Mouse (Mus musculus) kidney, adult 9 months (tissue): ENCODE results near the gene Cacna2d3.

ENCODE experiments used
- DNase-seq: peaks from one replicate; pipeline ENCODE4 v3.0.0; 2022

Gene Cacna2d3

GRCm38 (mm10) chr14:29382786-29383185 is 338.9 kb downstream of the Cacna2d3 start:
- DNase-seq: peak; percentile 74

GRCm38 (mm10) chr14:29366911-29367310 is 354.8 kb downstream of the Cacna2d3 start:
- peak; percentile 54 for DNase-seq

- no peak for DNase-seq
Observed at GRCm38 (mm10) chr14:29362448-29362847, 359.2 kb downstream of the Cacna2d3 start.

GRCm38 (mm10) chr14:29350627-29351026 is 371.0 kb downstream of the Cacna2d3 start:
- no peak for DNase-seq

- no peak for DNase-seq
Observed at GRCm38 (mm10) chr14:29341581-29341980, 380.1 kb downstream of the Cacna2d3 start.

- no peak for DNase-seq
Observed at GRCm38 (mm10) chr14:29340728-29341127, 380.9 kb downstream of the Cacna2d3 start.

- DNase-seq: no peak
Observed at GRCm38 (mm10) chr14:29334897-29335296, 386.8 kb downstream of the Cacna2d3 start.

- no peak for DNase-seq
Observed at GRCm38 (mm10) chr14:29334216-29334615, 387.4 kb downstream of the Cacna2d3 start.

GRCm38 (mm10) chr14:29324430-29324782 is 397.3 kb downstream of the Cacna2d3 start:
- DNase-seq: no peak

- DNase-seq: no peak
Observed at GRCm38 (mm10) chr14:29323718-29324429, 397.8 kb downstream of the Cacna2d3 start.

GRCm38 (mm10) chr14:29313431-29313830 is 408.2 kb downstream of the Cacna2d3 start:
- no peak for DNase-seq

- DNase-seq: no peak
Observed at GRCm38 (mm10) chr14:29305623-29306022, 416.0 kb downstream of the Cacna2d3 start.

GRCm38 (mm10) chr14:29296185-29296754 is 425.4 kb downstream of the Cacna2d3 start:
- no peak for DNase-seq

GRCm38 (mm10) chr14:29278901-29279300 is 442.8 kb downstream of the Cacna2d3 start:
- DNase-seq: no peak

GRCm38 (mm10) chr14:29278401-29278800 is 443.3 kb downstream of the Cacna2d3 start:
- DNase-seq: no peak

GRCm38 (mm10) chr14:29277701-29278100 is 444.0 kb downstream of the Cacna2d3 start:
- DNase-seq: no peak

GRCm38 (mm10) chr14:29273890-29274289 is 447.8 kb downstream of the Cacna2d3 start:
- no peak for DNase-seq

GRCm38 (mm10) chr14:29270541-29270940 is 451.1 kb downstream of the Cacna2d3 start:
- no peak for DNase-seq

- DNase-seq: no peak
Observed at GRCm38 (mm10) chr14:29269816-29270215, 451.8 kb downstream of the Cacna2d3 start.

- no peak for DNase-seq
Observed at GRCm38 (mm10) chr14:29268609-29269008, 453.1 kb downstream of the Cacna2d3 start.

- DNase-seq: peak; percentile 12
Observed at GRCm38 (mm10) chr14:29267233-29267874, 454.3 kb downstream of the Cacna2d3 start.

GRCm38 (mm10) chr14:29260621-29261020 is 461.0 kb downstream of the Cacna2d3 start:
- DNase-seq: no peak

GRCm38 (mm10) chr14:29243516-29243915 is 478.1 kb downstream of the Cacna2d3 start:
- no peak for DNase-seq

- no peak for DNase-seq
Observed at GRCm38 (mm10) chr14:29238446-29238845, 483.2 kb downstream of the Cacna2d3 start.
